16 mouse cellular contexts compared by ENCODE assay signal in the genomic region with DNA sequence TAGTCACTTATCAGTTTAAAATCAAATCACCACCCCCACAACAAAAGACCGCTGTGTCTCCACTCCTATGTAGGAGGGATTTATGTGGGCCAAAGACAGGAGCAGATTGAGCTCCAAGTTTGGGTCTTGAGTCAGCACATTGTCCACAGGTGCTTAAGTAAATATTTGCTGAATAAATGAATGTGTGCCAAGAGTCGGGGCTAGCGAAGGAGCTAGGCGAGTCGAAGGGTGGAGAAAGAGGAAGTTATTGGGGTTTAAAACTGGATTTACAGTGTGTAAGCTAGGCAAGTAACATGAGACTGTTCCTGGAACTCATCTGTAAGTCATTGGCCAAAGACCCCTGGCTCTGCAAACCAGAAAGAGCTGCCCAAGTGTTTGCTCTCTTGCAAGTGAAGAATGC.
DNase-seq lines count a peak whose midpoint lies in the region; ATAC-seq and TF ChIP-seq lines count a peak whose summit lies in the region.
"Had no signal": no experiment of that assay in that cellular context is flagged by ENCODE, and none has a peak within 500 bp of the region (broad histone marks: within the 10 kb centered on the region; RNA-seq: fewer than 3 reads in every experiment).

No protein-coding gene starts in this region.

- TF ChIP-seq EP300 in stomach, postnatal 0 days (optimal IDR thresholded peaks at IDR 0.05) = no peak

- no peak overlapping the region for H3K4me2 ChIP-seq in lung, embryonic 14.5 days
- H3K4me2 ChIP-seq in limb, embryonic 14.5 days (replicated peaks; ENCODE audit: low read depth, low read length, severe bottlenecking) = no peak overlapping the region
- H3K4me2 ChIP-seq in stomach, postnatal 0 days (replicated peaks; ENCODE audit: low read depth) = no peak overlapping the region
- H3K4me2 ChIP-seq: embryonic facial prominence, embryonic 13.5 days; forebrain, embryonic 12.5 days; heart, embryonic 12.5 days; neural tube, embryonic 12.5 days had no signal

- no peaks in the 10 kb centered on the region for H3K36me3 ChIP-seq in lung, embryonic 14.5 days (ENCODE audit: insufficient read depth)
- H3K36me3 ChIP-seq in limb, embryonic 14.5 days (ENCODE audit: control insufficient read depth, insufficient read depth, low read length) = no peaks in the 10 kb centered on the region
- H3K36me3 ChIP-seq in stomach, postnatal 0 days (ENCODE audit: control insufficient read depth, insufficient read depth, low read length) = no peaks in the 10 kb centered on the region
- H3K36me3 ChIP-seq: embryonic facial prominence, embryonic 13.5 days; forebrain, embryonic 12.5 days; heart, embryonic 12.5 days; neural tube, embryonic 12.5 days had no signal

- no peak overlapping the region for H3K9ac ChIP-seq in lung, embryonic 14.5 days
- H3K9ac ChIP-seq in limb, embryonic 14.5 days (ENCODE audit: low read depth, low read length, severe bottlenecking) = no peak overlapping the region
- H3K9ac ChIP-seq in stomach, postnatal 0 days (ENCODE audit: low read length) = no peak overlapping the region
- H3K9ac ChIP-seq: embryonic facial prominence, embryonic 13.5 days; forebrain, embryonic 12.5 days; heart, embryonic 12.5 days; neural tube, embryonic 12.5 days had no signal

- no peak for TF ChIP-seq POLR2A in lung, adult 2 months (IDR thresholded peaks at IDR 0.05; ENCODE audit: borderline replicate concordance, extremely low read depth, low read depth, low read length)
- TF ChIP-seq POLR2A in limb, embryonic 14.5 days (IDR thresholded peaks at IDR 0.05; ENCODE audit: borderline replicate concordance, extremely low read depth, insufficient read depth, insufficient read length) = no peak
- no peak for TF ChIP-seq POLR2A in cerebellum, adult 2 months (IDR thresholded peaks at IDR 0.05; ENCODE audit: borderline replicate concordance, insufficient read depth, low read length)

- DNase-seq in lung, embryonic 14.5 days = peak; percentile 71
- DNase-seq in lung, adult 2 months = no peak
- DNase-seq in limb, embryonic 14.5 days (ENCODE audit: low spot score) = peak; percentile 46
- DNase-seq in stomach, postnatal 0 days (ENCODE audit: low spot score) = peak; percentile 70
- no peak for DNase-seq in right cerebral cortex, adult 2 months (ENCODE audit: low spot score in 2 of 2)
- DNase-seq in cerebellum, adult 2 months = no peak
- DNase-seq: adrenal gland, adult 8-10 months; cerebellum, postnatal 10 days; thymus, postnatal 36 days had no signal

- ATAC-seq in lung, embryonic 14.5 days (ENCODE audit: insufficient read depth) = no peak
- peak; percentile 37 to 66; a peak in 3 of 4 replicates for ATAC-seq in hematopoietic stem cell, adult 5-6 weeks (replicated peaks in 1 of 2; ENCODE audit: insufficient read depth in 1 of 2, low FRiP score in 2 of 2, low TSS enrichment in 1 of 2, low read depth in 1 of 2, poor library complexity in 2 of 2, severe bottlenecking in 2 of 2)
- peak; percentile 76 for ATAC-seq in limb, embryonic 14.5 days (ENCODE audit: low FRiP score, low read depth)
- ATAC-seq in stomach, postnatal 0 days (ENCODE audit: low FRiP score, low TSS enrichment) = peak; percentile 89
- ATAC-seq: midbrain, embryonic 16.5 days had no signal

- no peaks in the 10 kb centered on the region for H3K9me3 ChIP-seq in lung, embryonic 14.5 days (ENCODE audit: low read depth, low read length)
- H3K9me3 ChIP-seq in limb, embryonic 14.5 days (ENCODE audit: control insufficient read depth, low read length) = no peaks in the 10 kb centered on the region
- H3K9me3 ChIP-seq in stomach, postnatal 0 days (ENCODE audit: control insufficient read depth, low read length) = no peaks in the 10 kb centered on the region
- H3K9me3 ChIP-seq: embryonic facial prominence, embryonic 13.5 days; forebrain, embryonic 12.5 days; heart, embryonic 12.5 days; neural tube, embryonic 12.5 days had no signal

- TF ChIP-seq CTCF in lung, embryonic 14.5 days (IDR thresholded peaks at IDR 0.05; ENCODE audit: low read depth) = no peak
- no peak for TF ChIP-seq CTCF in lung, adult 2 months (IDR thresholded peaks at IDR 0.05; ENCODE audit: insufficient read depth, low read length)
- no peak for TF ChIP-seq CTCF in stomach, postnatal 0 days (IDR thresholded peaks at IDR 0.05; ENCODE audit: low read depth)
- no peak for TF ChIP-seq CTCF in cerebellum, adult 2 months (IDR thresholded peaks at IDR 0.05; ENCODE audit: borderline replicate concordance, insufficient read depth, low read depth, low read length)

- no peak overlapping the region for H3K27ac ChIP-seq in lung, embryonic 14.5 days (ENCODE audit: low read depth)
- no peak overlapping the region for H3K27ac ChIP-seq in limb, embryonic 14.5 days (replicated peaks; ENCODE audit: low read depth, low read length)
- H3K27ac ChIP-seq in stomach, postnatal 0 days (replicated peaks) = peak overlapping the region; percentile 79
- H3K27ac ChIP-seq in cerebellum, adult 2 months (ENCODE audit: insufficient read depth, low read length) = no peak overlapping the region
- H3K27ac ChIP-seq: embryonic facial prominence, embryonic 13.5 days; forebrain, embryonic 12.5 days; macrophage; neural tube, embryonic 12.5 days had no signal

- H3K27me3 ChIP-seq in lung, embryonic 14.5 days (ENCODE audit: insufficient read depth, low read length) = no peaks in the 10 kb centered on the region
- H3K27me3 ChIP-seq in limb, embryonic 14.5 days (ENCODE audit: control insufficient read depth, insufficient read depth, low read length) = no peaks in the 10 kb centered on the region
- no peaks in the 10 kb centered on the region for H3K27me3 ChIP-seq in stomach, postnatal 0 days (ENCODE audit: control insufficient read depth, insufficient read depth, low read length)
- no peaks in the 10 kb centered on the region for H3K27me3 ChIP-seq in cerebellum, adult 2 months (ENCODE audit: control insufficient read depth, insufficient read depth, low read length)
- H3K27me3 ChIP-seq: forebrain, embryonic 12.5 days; neural tube, embryonic 12.5 days had no signal

- 42% methylated on average over 5 of the region's 5 CpGs for WGBS in lung, embryonic 14.5 days
- 38% methylated on average over 5 of the region's 5 CpGs for WGBS in lung, adult 2 months
- WGBS in limb, embryonic 14.5 days = 27% methylated on average over 5 of the region's 5 CpGs
- 18% methylated on average over 5 of the region's 5 CpGs for WGBS in stomach, postnatal 0 days
- 91% methylated on average over 5 of the region's 5 CpGs for WGBS in cerebellum, adult 2 months

- H3K4me1 ChIP-seq in lung, embryonic 14.5 days (ENCODE audit: insufficient read depth) = peaks cover 16% of the 10 kb centered on the region
- peaks cover 3% of the 10 kb centered on the region for H3K4me1 ChIP-seq in lung, adult 2 months (ENCODE audit: control insufficient read depth, insufficient read depth, low read length)
- peaks cover 16% of the 10 kb centered on the region for H3K4me1 ChIP-seq in limb, embryonic 14.5 days (ENCODE audit: control insufficient read depth, insufficient read depth, low read length)
- 0 out of 2 replicates have a peak, but pooled peaks cover 2% of the 10 kb centered on the region for H3K4me1 ChIP-seq in stomach, postnatal 0 days (replicated peaks; ENCODE audit: control insufficient read depth, insufficient read depth)
- H3K4me1 ChIP-seq in cerebellum, adult 2 months (ENCODE audit: control insufficient read depth, insufficient read depth, low read length) = no peaks in the 10 kb centered on the region

- no peak overlapping the region for H3K4me3 ChIP-seq in lung, embryonic 14.5 days (ENCODE audit: low read depth, low read length)
- no peak overlapping the region for H3K4me3 ChIP-seq in lung, adult 2 months (replicated peaks; ENCODE audit: extremely low read depth, low read depth, low read length)
- no peak overlapping the region for H3K4me3 ChIP-seq in limb, embryonic 14.5 days (replicated peaks; ENCODE audit: low read length)
- H3K4me3 ChIP-seq in stomach, postnatal 0 days (ENCODE audit: low read depth, low read length) = no peak overlapping the region
- no peak overlapping the region for H3K4me3 ChIP-seq in cerebellum, adult 2 months (replicated peaks; ENCODE audit: insufficient read depth, low read depth, low read length)
- H3K4me3 ChIP-seq: embryonic facial prominence, embryonic 13.5 days; forebrain, embryonic 12.5 days; heart, embryonic 12.5 days; neural tube, embryonic 12.5 days had no signal

Comparison
In these comparisons a context has a peak if more than half of its experiments do, and no peak if none do; other contexts are left out.
1. DNase-seq: peak in lung, embryonic 14.5 days (single experiment), limb, embryonic 14.5 days (single experiment) and stomach, postnatal 0 days (single experiment); none in lung, adult 2 months (single experiment), right cerebral cortex, adult 2 months (0 of 2) and cerebellum, adult 2 months (0 of 2).